Mouse (Mus musculus) ovary, postnatal 36 days (tissue): ENCODE measurements around the gene Ndst4.

Experiments used
- DNase-seq: peaks from one replicate; pipeline ENCODE4 v3.0.0; 2022; ENCODE audit warnings: low spot score, mixed read lengths

The Ndst4 gene

DNA sequence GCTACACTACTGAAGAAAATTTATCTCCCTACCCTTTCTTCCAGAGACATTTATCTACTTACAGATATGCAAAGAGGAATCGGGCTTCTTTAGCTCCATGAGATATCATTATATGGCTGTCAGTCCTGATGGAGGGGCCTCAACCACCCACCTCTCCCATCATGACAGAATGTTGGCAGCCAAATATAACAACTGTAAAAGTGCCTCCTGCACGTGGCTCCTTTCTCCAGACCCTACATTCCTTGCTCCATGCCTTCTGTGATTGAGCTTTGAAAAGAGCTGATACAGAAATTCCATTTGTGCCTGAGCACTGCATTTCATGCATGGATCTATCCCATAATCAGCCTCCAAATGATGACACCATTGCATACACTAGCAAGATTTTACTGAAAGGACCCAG is 331.1 kb downstream of the Ndst4 start:
- no peak for DNase-seq

DNA sequence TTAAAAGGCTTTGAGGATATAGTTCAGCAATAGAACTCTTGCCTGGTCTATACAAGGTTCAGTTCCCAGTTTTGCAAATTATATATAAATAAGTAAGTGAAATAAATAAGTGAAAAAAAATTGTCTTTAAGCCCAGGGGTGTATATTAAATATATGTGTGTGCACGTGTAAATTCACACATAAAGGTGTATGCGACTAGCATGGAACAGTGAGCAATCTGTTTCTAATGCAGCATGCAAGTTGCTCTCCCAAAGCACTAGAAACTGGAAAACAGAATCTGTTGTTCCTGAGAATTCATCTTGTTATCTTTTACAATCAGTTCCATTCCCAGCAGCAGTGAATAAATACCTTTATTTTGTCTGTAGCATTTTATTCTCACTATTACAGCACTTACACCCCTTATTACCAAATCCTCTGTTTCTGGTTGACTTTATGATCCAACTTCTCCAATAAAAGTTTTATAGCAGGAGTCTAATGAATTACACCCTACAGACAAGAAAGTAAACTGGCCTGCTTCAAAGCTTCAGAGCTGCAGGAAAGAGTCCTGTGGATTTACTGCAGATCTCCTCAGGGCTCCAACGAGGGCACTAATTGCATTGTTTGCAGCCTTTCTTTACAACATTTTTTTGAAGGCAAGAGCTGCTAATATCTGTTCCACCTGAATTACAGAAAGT is 340.7 kb downstream of the Ndst4 start:
- DNase-seq: no peak

DNA sequence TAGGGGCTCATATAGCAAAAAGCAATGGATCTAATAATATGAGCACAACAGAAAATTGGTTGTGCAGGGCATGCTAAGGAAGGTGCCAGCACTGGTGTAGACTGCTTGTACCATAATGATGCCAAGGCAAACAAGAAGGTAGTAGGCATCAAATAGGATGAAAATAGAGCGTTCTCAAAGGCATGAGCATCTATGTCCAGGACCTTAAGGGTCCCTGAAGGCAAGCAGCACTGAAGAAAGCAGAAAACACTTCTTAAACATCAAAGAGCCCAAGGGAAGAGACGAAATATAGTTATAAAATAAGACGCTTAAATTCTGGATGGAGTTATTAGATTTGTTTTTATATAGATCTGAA is 341.2 kb downstream of the Ndst4 start:
- DNase-seq: no peak

DNA sequence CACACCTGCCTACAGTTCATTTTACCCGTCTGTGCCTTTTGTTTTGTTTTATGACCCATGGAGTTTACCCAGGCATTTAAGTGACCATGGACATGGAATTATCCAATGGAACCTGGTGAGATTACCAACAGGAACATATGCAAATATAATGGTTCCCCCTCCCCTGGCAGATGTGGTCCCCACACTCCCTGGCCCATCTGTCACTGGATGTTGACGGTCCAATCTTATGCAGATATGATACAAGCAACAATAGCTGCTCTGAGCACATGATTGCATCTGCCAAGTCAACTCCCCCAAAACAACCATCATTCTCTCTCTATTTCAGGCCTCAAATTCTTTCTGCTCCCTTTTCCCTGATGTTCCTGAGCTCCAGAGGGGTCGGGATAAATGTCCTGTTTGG is 342.5 kb downstream of the Ndst4 start:
- DNase-seq: no peak

DNA sequence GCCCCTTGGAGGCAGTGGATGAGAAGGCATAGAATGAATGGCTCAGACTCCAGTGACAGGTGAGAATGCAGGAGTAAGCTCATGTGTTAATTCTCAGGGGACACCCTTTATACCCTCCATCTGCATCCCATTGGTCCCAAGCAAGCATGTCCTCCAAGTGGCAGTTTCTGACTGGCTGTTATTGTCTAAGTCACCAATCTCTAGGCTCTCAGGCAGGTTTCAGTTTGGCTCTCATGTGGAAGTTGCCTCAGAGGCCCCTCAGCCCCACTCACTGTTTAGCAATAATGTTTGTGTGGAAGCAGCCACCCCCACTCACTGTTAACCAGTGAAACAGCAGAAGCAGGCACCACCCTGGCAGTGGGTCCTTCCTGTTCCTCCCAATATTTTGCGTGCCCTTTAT is 353.0 kb downstream of the Ndst4 start:
- DNase-seq: no peak

DNA sequence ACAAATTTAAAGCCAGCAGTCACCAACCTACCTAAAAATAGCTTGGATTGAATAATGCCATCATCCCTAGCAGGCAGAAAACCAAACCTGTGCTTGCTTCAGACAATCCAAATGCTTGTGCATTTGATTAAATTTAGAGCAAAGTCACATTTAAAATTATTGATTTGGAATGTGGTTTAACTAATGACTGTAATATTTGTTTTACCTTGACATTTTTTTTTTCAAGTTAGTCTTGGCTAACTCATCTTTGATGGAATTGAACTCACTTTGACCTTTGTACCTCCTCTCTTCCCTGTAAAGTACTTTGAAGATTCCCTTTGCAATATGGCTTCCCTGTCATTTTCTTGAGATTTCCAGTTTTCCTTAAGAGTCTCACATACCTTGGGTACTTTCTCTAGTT is 356.8 kb downstream of the Ndst4 start:
- no peak for DNase-seq
